Mouse (Mus musculus): Measurements from ENCODE around the gene Casc1.

DNA sequence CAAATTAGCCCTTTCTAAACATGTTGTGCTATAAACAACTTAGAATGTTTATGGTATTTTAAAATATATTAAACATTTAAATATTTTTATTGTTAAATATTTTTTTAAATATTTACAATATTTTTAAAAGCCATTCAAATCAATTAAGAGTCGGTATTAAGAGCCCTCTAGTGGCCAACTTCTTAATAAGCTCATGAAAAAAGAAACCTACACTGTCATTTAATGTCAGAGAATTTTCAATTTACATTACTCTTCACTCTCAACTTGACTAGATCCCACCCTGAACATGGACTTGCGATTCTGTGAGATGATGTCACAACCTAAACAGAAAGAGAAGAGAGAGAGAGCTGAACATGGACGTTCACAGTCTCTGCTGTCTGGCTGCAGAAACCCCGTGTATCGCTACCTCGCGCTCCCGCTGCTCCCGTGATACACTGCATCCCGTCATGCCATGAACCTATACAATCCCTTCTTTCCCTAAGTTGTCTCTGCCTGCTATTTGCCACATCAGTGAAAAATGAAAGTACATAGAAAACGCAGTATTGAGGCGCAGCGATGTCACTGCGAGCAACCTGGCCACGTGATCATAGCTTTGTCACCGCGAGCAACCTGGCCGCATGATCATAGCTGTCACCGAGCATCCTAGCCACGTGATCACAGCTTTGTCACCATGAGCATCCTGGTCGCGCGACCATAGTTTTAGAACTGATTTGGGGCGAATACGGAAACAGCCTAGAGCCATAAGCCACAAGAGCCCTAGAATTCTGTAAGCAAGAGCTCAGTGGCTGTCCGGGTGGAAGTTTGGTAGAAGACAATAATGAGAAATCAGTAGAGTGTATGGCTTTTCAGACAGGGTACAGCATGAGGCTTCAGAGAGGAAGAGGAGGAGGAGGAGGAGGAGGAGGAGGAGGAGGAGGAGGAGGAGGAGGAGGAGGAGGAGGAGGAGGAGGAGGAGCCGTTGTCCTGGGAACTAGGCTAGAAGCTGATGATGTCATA, 23.4 kb downstream of the Casc1 start:
- TF ChIP-seq CTCF (IDR thresholded peaks at IDR 0.05; ENCODE audit: low read depth) (peak; percentile 26; the same call in 1 of the 2 replicates), EP300 (IDR thresholded peaks at IDR 0.05; ENCODE audit: low read depth) (no peak)

Data from liver, embryonic 14.5 days (tissue).